Mouse (Mus musculus) central nervous system, embryonic 14 days (tissue): ENCODE results near the gene Olfr61. TPM values are rescaled to one million over a fixed set of nuclear protein-coding genes. Genes with fewer than 3 reads are reported as not detected.

Experiments
- polyA plus RNA-seq: library from polyadenylated mRNA; depleted of rRNA; stranded (reverse); fragments of >200 nt; gene quantifications from 2 replicates; pipeline ENCODE4 v1.2.3, GENCODE M21; 2012; rRNA removed

The Olfr61 gene
- not detected in 2 replicates for polyA plus RNA-seq

GRCm38 (mm10) chr7:140628670-140629069 lies at the start of gene Olfr61:
Olfr61 (plus strand) TSS chr7:140628970.

GRCm38 (mm10) chr7:140600969-140601368 lies 27.8 kb upstream of the Olfr61 start, which contains the start of gene Olfr46:
Olfr46 (plus strand) TSS chr7:140601269.

GRCm38 (mm10) chr7:140646152-140646551 lies 17.4 kb downstream of the Olfr61 start, which contains the start of gene Olfr53:
Olfr53 (plus strand) TSS chr7:140646452.

GRCm38 (mm10) chr7:140659630-140660029 lies 30.9 kb downstream of the Olfr61 start, which contains the start of gene Olfr539:
Olfr539 (plus strand) TSS chr7:140659930.

GRCm38 (mm10) chr7:140681651-140682050 lies 52.9 kb downstream of the Olfr61 start, which contains the start of gene Olfr45:
Olfr45 (plus strand) TSS chr7:140681951.

Other genes starting within 250 kb of the Olfr61 start
- gene Olfr531, start 226.1 kb upstream of the Olfr61 start, polyA plus RNA-seq, result not detected in 2 replicates
- not detected in 2 replicates for gene Olfr532, start 207.3 kb upstream of the Olfr61 start, polyA plus RNA-seq
- gene Olfr533, start 165.6 kb upstream of the Olfr61 start, polyA plus RNA-seq, result not detected in 2 replicates
- not detected in 2 replicates for gene Olfr535, start 144.8 kb upstream of the Olfr61 start, polyA plus RNA-seq
- not detected in 2 replicates for gene Olfr536, start 121.6 kb upstream of the Olfr61 start, polyA plus RNA-seq
- not detected in 2 replicates for gene Olfr538, start 61.1 kb upstream of the Olfr61 start, polyA plus RNA-seq
- gene Olfr46, start 27.7 kb upstream of the Olfr61 start, polyA plus RNA-seq, result not detected in 2 replicates
- not detected in 2 replicates for gene Olfr53, start 17.5 kb downstream of the Olfr61 start, polyA plus RNA-seq
- 0.01 and 0.04 TPM in 2 replicates for gene Olfr539, start 31.0 kb downstream of the Olfr61 start, polyA plus RNA-seq
- gene Olfr45, start 53.0 kb downstream of the Olfr61 start, polyA plus RNA-seq, result not detected in 2 replicates
- gene Olfr541, start 68.3 kb downstream of the Olfr61 start, polyA plus RNA-seq, result not detected in 2 replicates
- not detected in 2 replicates for gene Cyp2e1, start 134.8 kb downstream of the Olfr61 start, polyA plus RNA-seq
- 0.21 and 0.36 TPM in 2 replicates for gene Syce1, start 158.9 kb downstream of the Olfr61 start, polyA plus RNA-seq
- 9.1 and 11.1 TPM in 2 replicates for gene Zfp941, start 193.2 kb downstream of the Olfr61 start, polyA plus RNA-seq
- 0.07 and 0.84 TPM in 2 replicates for gene Urah, start 206.0 kb downstream of the Olfr61 start, polyA plus RNA-seq
- gene Scgb1c1, start 216.6 kb downstream of the Olfr61 start, polyA plus RNA-seq, result not detected in 2 replicates
- gene Odf3, start 218.8 kb downstream of the Olfr61 start, polyA plus RNA-seq, result 0.05 TPM in 2 replicates
- 0.13 and 0.15 TPM in 2 replicates for gene Gm45785, start 227.4 kb downstream of the Olfr61 start, polyA plus RNA-seq
- gene Ric8a, start 228.0 kb downstream of the Olfr61 start, polyA plus RNA-seq, result 88.7 and 90.0 TPM in 2 replicates
- gene Bet1l, start 228.6 kb downstream of the Olfr61 start, polyA plus RNA-seq, result 29.4 and 35.4 TPM in 2 replicates